ENCODE assay signal across 18 mouse cellular contexts in genomic region chr3:133599731-133600130, GRCm38 (mm10).
"Had no signal": no experiment of that assay in that cellular context is flagged by ENCODE, and none has a peak within 500 bp of the region (broad histone marks: within the 10 kb centered on the region; RNA-seq: fewer than 3 reads in every experiment).

No protein-coding gene starts in this region.

- DNase-seq: kidney, adult 9 months; kidney, postnatal 36 days; layer of hippocampus, adult 9-11 months; layer of hippocampus, postnatal 36 days; liver; liver, embryonic 13.5 days; liver, postnatal 0 days; lung, postnatal 14 days; retina, postnatal 1 day; right cerebral cortex, postnatal 4 days; thymus, postnatal 4 days had no signal

- H3K27me3 ChIP-seq: limb, embryonic 12.5 days; liver, embryonic 13.5 days; lung, embryonic 15.5 days; megakaryocyte, embryonic 14.5 days; midbrain, embryonic 15.5 days; stomach, embryonic 15.5 days had no signal

- H3K36me3 ChIP-seq: limb, embryonic 12.5 days; liver, embryonic 13.5 days; lung, embryonic 15.5 days; midbrain, embryonic 15.5 days; stomach, embryonic 15.5 days had no signal

- H3K27ac ChIP-seq: liver, embryonic 13.5 days; macrophage had no signal

- H3K4me3 ChIP-seq: limb, embryonic 12.5 days; liver, embryonic 13.5 days; lung, embryonic 15.5 days; megakaryocyte, embryonic 14.5 days; midbrain, embryonic 15.5 days; stomach, embryonic 15.5 days had no signal

- H3K4me2 ChIP-seq: liver, embryonic 13.5 days; midbrain, embryonic 11.5 days had no signal

- H3K4me1 ChIP-seq: liver, embryonic 13.5 days; stomach, embryonic 15.5 days had no signal

- H3K9ac ChIP-seq: liver, embryonic 13.5 days; liver, postnatal 0 days; lung, embryonic 15.5 days; midbrain, embryonic 15.5 days; stomach, embryonic 15.5 days had no signal

- H3K9me3 ChIP-seq: limb, embryonic 12.5 days; liver, embryonic 13.5 days; lung, embryonic 15.5 days; midbrain, embryonic 15.5 days; stomach, embryonic 15.5 days had no signal
